Mouse (Mus musculus) hindlimb bud, embryonic 11.5 days (tissue): Measurements from ENCODE around the gene Runx3.

ENCODE experiments used
- DNase-seq: peaks from one replicate; pipeline ENCODE4 v3.0.0-alpha.2; 2012; ENCODE audit warnings: low read depth, low spot score; ENCODE audit errors: extremely low spot score

Runx3 gene

GRCm38 (mm10) chr4:135148660-135149059 is 28.2 kb downstream of the Runx3 start:
- DNase-seq, result no peak

- no peak for DNase-seq
These were observed 29.8 kb downstream of the Runx3 start for GRCm38 (mm10) chr4:135150031-135150801.

- no peak for DNase-seq
These were observed 30.9 kb downstream of the Runx3 start for GRCm38 (mm10) chr4:135151111-135151987.

- DNase-seq, result no peak
These were observed 31.6 kb downstream of the Runx3 start for GRCm38 (mm10) chr4:135151988-135152594.

- no peak for DNase-seq
These were observed 32.4 kb downstream of the Runx3 start for GRCm38 (mm10) chr4:135152834-135153259.

- DNase-seq, result no peak
These were observed 33.0 kb downstream of the Runx3 start for GRCm38 (mm10) chr4:135153260-135154088.

GRCm38 (mm10) chr4:135154089-135154949 is 33.9 kb downstream of the Runx3 start:
- DNase-seq, result no peak

GRCm38 (mm10) chr4:135155106-135155800 is 34.8 kb downstream of the Runx3 start:
- DNase-seq, result no peak

GRCm38 (mm10) chr4:135155805-135156469 is 35.5 kb downstream of the Runx3 start:
- no peak for DNase-seq

- DNase-seq, result no peak
These were observed 36.1 kb downstream of the Runx3 start for GRCm38 (mm10) chr4:135156531-135156930.

- no peak for DNase-seq
These were observed 36.9 kb downstream of the Runx3 start for GRCm38 (mm10) chr4:135157329-135157728.

- DNase-seq, result no peak
These were observed 38.4 kb downstream of the Runx3 start for GRCm38 (mm10) chr4:135158724-135159409.

GRCm38 (mm10) chr4:135159663-135160062 is 39.2 kb downstream of the Runx3 start:
- no peak for DNase-seq

GRCm38 (mm10) chr4:135160168-135160567 is 39.7 kb downstream of the Runx3 start:
- no peak for DNase-seq

GRCm38 (mm10) chr4:135161441-135161840 is 41.0 kb downstream of the Runx3 start:
- DNase-seq, result no peak

GRCm38 (mm10) chr4:135165761-135166160 is 45.3 kb downstream of the Runx3 start:
- no peak for DNase-seq

GRCm38 (mm10) chr4:135166413-135167225 is 46.2 kb downstream of the Runx3 start:
- no peak for DNase-seq
